Mouse (Mus musculus) stomach, postnatal 0 days (tissue): ENCODE data around the gene Clec16a.

Experiments used
- CTCF ChIP-seq: IDR thresholded peaks from 2 replicates; pipeline ENCODE4 v1.5.1; 2016; ENCODE audit warnings: antibody characterized with exemption, low read depth, mild to moderate bottlenecking, moderate library complexity
- EP300 ChIP-seq: optimal IDR thresholded peaks from 2 replicates; pipeline ENCODE3; 2016; ENCODE audit warnings: antibody characterized with exemption

DNA sequence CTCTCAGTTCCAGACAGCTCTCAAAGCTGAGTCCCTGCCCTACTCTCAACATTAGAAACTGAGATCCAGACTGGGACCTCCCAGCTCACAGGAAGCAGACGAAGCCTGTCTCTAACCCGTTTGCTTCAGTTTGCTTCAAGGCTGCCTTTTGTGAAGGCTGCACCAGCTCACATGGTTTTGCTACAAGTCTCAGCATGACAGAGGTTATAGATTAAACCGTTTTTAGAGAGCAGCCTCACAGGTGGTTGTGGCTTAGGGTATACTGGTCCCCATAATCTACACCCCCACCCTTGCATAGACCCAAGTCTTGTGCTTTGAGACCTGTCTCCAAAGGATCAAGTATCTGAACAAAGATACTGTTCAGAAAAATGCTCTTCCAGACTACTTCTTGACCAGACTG, 154.2 kb downstream of the Clec16a start:
- TF ChIP-seq CTCF (no peak), EP300 (no peak)
